Mouse (Mus musculus): Measurements from ENCODE around the gene Erbb3. TPM values are rescaled to one million over a fixed set of nuclear protein-coding genes. Genes with fewer than 3 reads are reported as not detected.
"Not testable (repeated sequence)": the region's sequence is repeated elsewhere in the genome, so short reads cannot be mapped to it uniquely, and the experiment has no call there.

The Erbb3 gene
- polyA plus RNA-seq, 1 experiment from 2014 or later = 5.8 TPM

DNA sequence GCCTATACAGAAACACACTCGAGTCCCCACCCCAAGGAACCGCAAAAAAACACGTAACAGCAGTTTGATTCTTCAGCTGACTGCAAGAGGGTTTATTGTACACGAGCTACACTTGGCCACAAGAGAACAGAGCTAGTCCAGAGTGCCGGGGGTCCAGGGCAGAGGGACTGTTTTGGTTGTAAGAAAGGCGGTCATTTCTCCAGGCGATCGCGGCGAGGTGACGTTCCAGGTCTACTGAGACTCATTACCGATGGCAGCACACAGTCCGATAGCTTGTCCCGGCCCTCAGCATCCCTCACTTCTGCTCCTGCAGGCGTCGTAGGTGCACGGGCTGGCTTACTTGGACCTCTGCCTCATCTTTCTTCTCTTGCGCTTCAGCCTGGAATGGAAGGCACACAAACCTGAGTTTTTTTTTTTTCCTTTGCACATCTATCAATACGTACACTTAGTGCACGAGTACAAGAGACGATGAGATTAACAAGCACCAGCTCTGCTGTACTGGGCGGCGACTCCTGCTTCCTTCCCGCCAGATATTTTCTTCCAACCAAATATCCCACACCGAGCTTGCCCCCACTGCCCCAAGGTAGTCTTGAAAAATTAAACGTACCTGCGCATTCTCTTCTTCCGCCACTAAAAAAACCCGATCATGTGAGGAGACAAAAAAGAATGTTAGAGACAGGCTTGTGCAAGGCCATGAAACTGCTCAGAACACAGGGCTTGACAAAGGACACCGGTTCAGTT lies 41.2 kb downstream of the Erbb3 start:
- peaks cover 14% of the 10 kb centered on the region for H3K4me1 ChIP-seq (ENCODE audit: control insufficient read depth, insufficient read depth, low read length)
- H3K4me3 ChIP-seq (ENCODE audit: low read depth, low read length) = peak overlapping the region; percentile 84
- not testable (repeated sequence) for H3K9me3 ChIP-seq (replicated peaks; ENCODE audit: control insufficient read depth, low read length); H3K27me3 ChIP-seq (ENCODE audit: control insufficient read depth, insufficient read depth, low read length); ATAC-seq (replicated peaks; ENCODE audit: insufficient number of reproducible peaks, low FRiP score, low TSS enrichment)
- H3K4me2 ChIP-seq = peak overlapping the region; percentile 87
- WGBS (ENCODE audit: insufficient replicate concordance) = under 1% methylated on average over 27 of the region's 30 CpGs
- peaks cover 15% of the 10 kb centered on the region for H3K36me3 ChIP-seq (ENCODE audit: control insufficient read depth, insufficient read depth, low read length)
- peak overlapping the region; percentile 94 for H3K27ac ChIP-seq (ENCODE audit: low read depth, low read length)
- peak overlapping the region; percentile 95 for H3K9ac ChIP-seq (ENCODE audit: low read depth, low read length)

DNA sequence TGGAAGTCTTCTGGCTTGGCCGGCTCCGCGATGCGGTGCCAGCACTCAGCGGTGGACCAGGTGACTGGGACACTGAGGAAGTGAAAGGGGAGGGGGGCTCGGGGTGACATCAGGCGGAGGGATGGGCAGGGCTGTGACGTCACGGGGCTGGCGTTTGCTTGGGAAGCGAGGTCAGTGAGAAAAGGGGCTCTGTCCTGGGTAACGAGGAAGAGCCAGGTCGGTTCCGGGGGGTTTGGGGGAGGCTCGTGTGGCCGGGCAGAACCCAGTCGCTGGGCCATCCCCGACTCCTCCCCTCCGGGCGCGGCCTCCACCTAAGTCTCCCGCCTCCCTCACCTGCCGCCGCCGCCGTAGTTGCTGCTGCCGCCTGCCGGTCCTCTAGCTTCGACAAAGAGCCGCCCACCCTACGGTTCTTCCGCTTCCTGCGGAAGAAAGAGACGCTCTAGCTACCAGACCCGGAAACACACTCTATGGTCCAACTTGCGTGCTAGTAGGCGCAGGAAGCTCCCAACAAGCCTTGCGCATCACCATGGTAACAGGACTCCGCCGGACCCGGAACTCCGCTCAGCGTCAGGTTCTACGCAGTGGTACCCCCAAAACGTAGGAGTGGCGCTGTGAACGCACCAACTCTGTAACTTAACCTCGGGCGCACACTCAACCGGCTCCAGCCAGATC lies 42.0 kb downstream of the Erbb3 start, which contains the start of gene Zc3h10:
Gene Zc3h10, minus strand, starts transcription at position 414 of the 672 bp plus-strand sequence.
- Histone ChIP-seq H3K4me2 (peak within 1 kb of the TSS; percentile 87), H3K9ac (ENCODE audit: low read depth, low read length) (peak within 1 kb of the TSS; percentile 95), H3K27ac (ENCODE audit: low read depth, low read length) (peak within 1 kb of the TSS; percentile 94), H3K36me3 (ENCODE audit: control insufficient read depth, insufficient read depth, low read length) (peaks cover 18% of the 10 kb centered on the region), H3K9me3 (replicated peaks; ENCODE audit: control insufficient read depth, low read length) (no peaks in the 10 kb centered on the region), H3K4me3 (ENCODE audit: low read depth, low read length) (peak within 1 kb of the TSS; percentile 84), H3K27me3 (ENCODE audit: control insufficient read depth, insufficient read depth, low read length) (no peaks in the 10 kb centered on the region), H3K4me1 (ENCODE audit: control insufficient read depth, insufficient read depth, low read length) (peaks cover 18% of the 10 kb centered on the region)
- WGBS (ENCODE audit: insufficient replicate concordance) = under 1% methylated on average over 49 of the region's 50 CpGs
- peak; percentile 83 for ATAC-seq (replicated peaks; ENCODE audit: insufficient number of reproducible peaks, low FRiP score, low TSS enrichment)

- H3K9ac ChIP-seq (ENCODE audit: low read depth, low read length) = peak overlapping the region; percentile 70
- no peaks in the 10 kb centered on the region for H3K9me3 ChIP-seq (replicated peaks; ENCODE audit: control insufficient read depth, low read length)
- H3K4me3 ChIP-seq (ENCODE audit: low read depth, low read length) = peak overlapping the region; percentile 84
Observed at GRCm38 (mm10) chr10:128546787-128547186, 42.7 kb downstream of the Erbb3 start.

DNA sequence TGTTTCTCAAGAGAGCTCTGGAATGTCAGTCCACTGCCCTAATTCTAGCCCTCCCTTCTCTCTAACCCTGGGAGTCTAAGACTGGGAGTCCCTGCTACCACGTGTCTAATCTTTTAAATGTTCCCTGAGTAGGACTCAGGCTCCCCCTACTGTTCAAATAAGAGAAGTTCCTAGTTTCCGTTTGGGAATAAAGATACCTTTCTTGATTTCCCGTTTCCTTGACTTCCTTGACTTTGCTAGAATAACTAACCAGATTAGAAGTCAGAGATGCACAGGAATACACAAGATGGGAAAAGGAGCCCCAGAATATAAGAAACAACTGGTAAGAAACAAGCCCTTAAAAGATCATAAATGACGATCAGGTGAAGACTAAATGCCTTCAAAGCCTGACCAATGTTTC lies 43.1 kb downstream of the Erbb3 start:
- H3K9me3 ChIP-seq (replicated peaks; ENCODE audit: control insufficient read depth, low read length) = no peaks in the 10 kb centered on the region
- H3K27ac ChIP-seq (ENCODE audit: low read depth, low read length) = peak overlapping the region; percentile 94; the same call in 1 of the 2 replicates
- peaks cover 21% of the 10 kb centered on the region for H3K36me3 ChIP-seq (ENCODE audit: control insufficient read depth, insufficient read depth, low read length)
- no peak for ATAC-seq (replicated peaks; ENCODE audit: insufficient number of reproducible peaks, low FRiP score, low TSS enrichment)
- 15% methylated on average over 4 of the region's 4 CpGs for WGBS (ENCODE audit: insufficient replicate concordance)
- no peaks in the 10 kb centered on the region for H3K27me3 ChIP-seq (ENCODE audit: control insufficient read depth, insufficient read depth, low read length)
- peaks cover 18% of the 10 kb centered on the region for H3K4me1 ChIP-seq (ENCODE audit: control insufficient read depth, insufficient read depth, low read length)
- H3K4me3 ChIP-seq (ENCODE audit: low read depth, low read length) = peak overlapping the region; percentile 84
- H3K9ac ChIP-seq (ENCODE audit: low read depth, low read length) = peak overlapping the region; percentile 70
- H3K4me2 ChIP-seq = peak overlapping the region; percentile 87

More at GRCm38 (mm10) chr10:128546787-128547186, 42.7 kb downstream of the Erbb3 start:
- H3K27me3 ChIP-seq (ENCODE audit: control insufficient read depth, insufficient read depth, low read length) = no peaks in the 10 kb centered on the region
- peak overlapping the region; percentile 94 for H3K27ac ChIP-seq (ENCODE audit: low read depth, low read length)
- WGBS (ENCODE audit: insufficient replicate concordance) = 17% methylated on average over 7 of the region's 7 CpGs
- H3K36me3 ChIP-seq (ENCODE audit: control insufficient read depth, insufficient read depth, low read length) = peaks cover 21% of the 10 kb centered on the region
- H3K4me2 ChIP-seq = peak overlapping the region; percentile 87
- no peak for ATAC-seq (replicated peaks; ENCODE audit: insufficient number of reproducible peaks, low FRiP score, low TSS enrichment)
- peaks cover 18% of the 10 kb centered on the region for H3K4me1 ChIP-seq (ENCODE audit: control insufficient read depth, insufficient read depth, low read length)

DNA sequence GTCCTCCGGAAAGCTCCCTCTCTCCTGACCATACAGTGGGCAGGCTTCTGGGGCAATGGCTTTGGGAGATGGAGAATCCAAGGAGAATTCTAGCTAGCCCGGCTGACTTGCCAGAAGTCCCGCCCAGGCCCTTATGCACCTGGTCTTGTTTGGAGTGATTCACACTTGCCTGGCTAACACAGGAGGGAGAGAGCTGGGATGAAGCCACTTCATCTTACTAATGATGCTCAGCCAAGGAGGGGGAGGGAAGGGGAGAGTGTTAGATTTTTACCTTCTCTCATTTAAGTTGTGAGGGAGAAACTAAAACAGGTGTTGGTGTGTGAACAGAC lies 43.9 kb downstream of the Erbb3 start:
- H3K4me2 ChIP-seq = no peak overlapping the region
- peaks cover 18% of the 10 kb centered on the region for H3K4me1 ChIP-seq (ENCODE audit: control insufficient read depth, insufficient read depth, low read length)
- no peaks in the 10 kb centered on the region for H3K9me3 ChIP-seq (replicated peaks; ENCODE audit: control insufficient read depth, low read length)
- no peak for ATAC-seq (replicated peaks; ENCODE audit: insufficient number of reproducible peaks, low FRiP score, low TSS enrichment)
- H3K27me3 ChIP-seq (ENCODE audit: control insufficient read depth, insufficient read depth, low read length) = no peaks in the 10 kb centered on the region
- no peak overlapping the region for H3K9ac ChIP-seq (ENCODE audit: low read depth, low read length)
- peaks cover 21% of the 10 kb centered on the region for H3K36me3 ChIP-seq (ENCODE audit: control insufficient read depth, insufficient read depth, low read length)
- WGBS (ENCODE audit: insufficient replicate concordance) = 86% methylated on average over 3 of the region's 3 CpGs
- no peak overlapping the region for H3K27ac ChIP-seq (ENCODE audit: low read depth, low read length)
- no peak overlapping the region for H3K4me3 ChIP-seq (ENCODE audit: low read depth, low read length)

GRCm38 (mm10) chr10:128544674-128545569 lies 44.5 kb downstream of the Erbb3 start:
- Histone ChIP-seq H3K9ac (ENCODE audit: low read depth, low read length) (no peak overlapping the region), H3K9me3 (replicated peaks; ENCODE audit: control insufficient read depth, low read length) (no peaks in the 10 kb centered on the region), H3K4me1 (ENCODE audit: control insufficient read depth, insufficient read depth, low read length) (peaks cover 18% of the 10 kb centered on the region), H3K36me3 (ENCODE audit: control insufficient read depth, insufficient read depth, low read length) (peaks cover 21% of the 10 kb centered on the region), H3K4me2 (no peak overlapping the region), H3K4me3 (ENCODE audit: low read depth, low read length) (no peak overlapping the region), H3K27ac (ENCODE audit: low read depth, low read length) (no peak overlapping the region), H3K27me3 (ENCODE audit: control insufficient read depth, insufficient read depth, low read length) (no peaks in the 10 kb centered on the region)
- WGBS (ENCODE audit: insufficient replicate concordance) = 93% methylated on average over 37 of the region's 37 CpGs
- ATAC-seq (replicated peaks; ENCODE audit: insufficient number of reproducible peaks, low FRiP score, low TSS enrichment) = no peak

DNA sequence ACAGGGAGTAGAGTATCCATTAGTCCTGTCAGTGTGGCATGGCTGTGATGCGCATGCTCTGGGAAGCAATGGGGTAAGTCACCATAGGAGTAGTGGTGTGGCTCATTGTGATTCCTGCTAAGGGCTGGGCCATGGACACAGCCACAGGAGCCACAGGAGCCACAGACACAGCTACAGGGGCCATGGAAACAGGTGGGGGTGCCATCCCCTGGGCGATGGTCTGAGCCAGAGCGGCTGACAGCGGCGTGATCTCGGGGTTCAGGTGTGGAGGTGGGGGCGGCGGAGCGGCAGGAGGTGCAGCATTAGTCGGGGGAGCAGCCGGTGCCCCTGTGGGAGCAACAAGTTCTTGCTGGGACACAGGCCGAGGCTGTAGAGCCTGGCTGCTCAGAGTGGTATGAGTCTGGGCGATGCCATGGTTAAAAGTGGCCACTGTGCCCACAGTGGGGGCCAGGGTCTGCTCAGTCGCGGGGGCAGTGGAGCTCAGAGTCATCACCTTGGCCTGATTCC lies 45.2 kb downstream of the Erbb3 start:
- WGBS (ENCODE audit: insufficient replicate concordance) = 93% methylated on average over 15 of the region's 15 CpGs
- Histone ChIP-seq H3K9ac (ENCODE audit: low read depth, low read length) (no peak overlapping the region), H3K36me3 (ENCODE audit: control insufficient read depth, insufficient read depth, low read length) (peaks cover 21% of the 10 kb centered on the region), H3K4me1 (ENCODE audit: control insufficient read depth, insufficient read depth, low read length) (peaks cover 18% of the 10 kb centered on the region), H3K4me3 (ENCODE audit: low read depth, low read length) (no peak overlapping the region), H3K9me3 (replicated peaks; ENCODE audit: control insufficient read depth, low read length) (no peaks in the 10 kb centered on the region), H3K4me2 (no peak overlapping the region), H3K27me3 (ENCODE audit: control insufficient read depth, insufficient read depth, low read length) (no peaks in the 10 kb centered on the region), H3K27ac (ENCODE audit: low read depth, low read length) (no peak overlapping the region)
- no peak for ATAC-seq (replicated peaks; ENCODE audit: insufficient number of reproducible peaks, low FRiP score, low TSS enrichment)

- 64% methylated on average over 2 of the region's 2 CpGs for WGBS (ENCODE audit: insufficient replicate concordance)
- Histone ChIP-seq H3K4me2 (peak overlapping the region; percentile 9; the same call in 1 of the 2 replicates), H3K27ac (ENCODE audit: low read depth, low read length) (no peak overlapping the region), H3K9me3 (replicated peaks; ENCODE audit: control insufficient read depth, low read length) (no peaks in the 10 kb centered on the region), H3K27me3 (ENCODE audit: control insufficient read depth, insufficient read depth, low read length) (no peaks in the 10 kb centered on the region), H3K9ac (ENCODE audit: low read depth, low read length) (no peak overlapping the region), H3K4me1 (ENCODE audit: control insufficient read depth, insufficient read depth, low read length) (peaks cover 18% of the 10 kb centered on the region), H3K36me3 (ENCODE audit: control insufficient read depth, insufficient read depth, low read length) (peaks cover 21% of the 10 kb centered on the region), H3K4me3 (ENCODE audit: low read depth, low read length) (no peak overlapping the region)
- no peak for ATAC-seq (replicated peaks; ENCODE audit: insufficient number of reproducible peaks, low FRiP score, low TSS enrichment)
Observed at GRCm38 (mm10) chr10:128543100-128543499, 46.4 kb downstream of the Erbb3 start.

Measured in heart, embryonic 11.5 days (tissue).